Mouse (Mus musculus): Measurements from ENCODE around the gene Ggnbp2. TPM values are rescaled to one million over a fixed set of nuclear protein-coding genes. Genes with fewer than 3 reads are reported as not detected.

Ggnbp2 gene
- polyA plus RNA-seq, 1 experiment from 2014 or later: 55.7 TPM

DNA sequence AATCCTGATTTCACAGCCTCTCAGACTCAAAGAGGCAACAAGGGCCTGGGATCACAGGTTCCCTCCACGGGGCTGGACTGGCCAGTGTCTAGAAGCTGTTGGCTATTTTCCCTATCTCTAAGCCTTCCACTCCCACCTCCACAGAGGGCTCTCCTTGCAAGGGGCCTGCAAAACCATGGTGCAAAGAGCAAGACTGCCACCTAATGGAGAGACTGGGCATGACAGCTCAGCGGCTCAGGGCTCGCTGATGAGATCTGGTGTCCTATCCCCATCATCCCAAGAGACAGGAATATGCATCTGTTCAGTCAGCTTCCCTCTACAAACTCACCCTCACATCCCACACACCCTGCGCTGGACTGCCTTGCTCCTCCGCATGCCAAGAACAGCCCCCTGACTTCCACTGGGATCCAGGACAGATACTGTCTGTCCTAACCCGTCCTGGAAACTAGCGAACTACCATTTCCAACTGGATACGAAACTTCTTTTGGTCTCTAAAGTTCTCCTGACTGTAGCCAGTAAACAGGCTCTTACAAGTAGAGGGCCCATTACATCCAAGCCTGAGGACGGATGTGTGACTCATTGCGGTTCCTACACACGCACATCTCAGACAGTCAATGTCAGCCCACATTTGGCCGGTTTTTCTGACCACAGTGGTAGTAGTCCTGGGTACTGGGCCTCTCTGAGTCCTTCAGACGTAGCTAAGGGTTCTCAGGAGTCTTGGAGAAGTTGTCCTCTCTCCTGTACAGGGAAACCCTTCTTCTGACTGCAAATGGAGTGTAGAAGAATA, 56.7 kb downstream of the Ggnbp2 start:
- Histone ChIP-seq H3K9me3 (replicated peaks) (no peaks in the 10 kb centered on the region), H3K27me3 (ENCODE audit: low read depth, poor library complexity, severe bottlenecking) (no peaks in the 10 kb centered on the region), H3K36me3 (peaks cover 6% of the 10 kb centered on the region; the same call in 1 of the 2 replicates), H3K27ac (replicated peaks) (no peak overlapping the region), H3K4me1 (peaks cover 11% of the 10 kb centered on the region), H3K4me3 (no peak overlapping the region)
- peak; percentile 89 for DNase-seq (ENCODE audit: low spot score)
- 59% methylated on average over 13 of the region's 13 CpGs for WGBS

DNA sequence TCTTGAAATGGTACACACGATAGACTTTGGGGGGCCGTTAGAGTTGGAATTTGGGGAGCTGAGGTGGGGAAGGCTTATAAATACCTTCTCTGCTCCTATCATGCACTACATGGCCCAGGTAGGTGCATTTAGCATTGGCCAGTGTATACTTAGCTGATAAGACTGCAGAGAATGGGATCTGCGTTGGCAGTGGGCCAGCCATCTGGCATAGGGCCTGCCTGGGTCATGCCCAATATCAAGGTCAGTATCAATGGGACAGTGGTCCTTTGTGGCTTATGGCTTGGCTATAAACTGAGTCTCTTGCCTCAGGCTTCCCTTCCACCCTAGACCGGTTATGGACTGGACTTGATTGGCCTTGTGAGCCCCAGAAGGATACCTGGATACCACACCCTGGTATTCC, 66.2 kb downstream of the Ggnbp2 start:
- no peak for DNase-seq (ENCODE audit: low spot score)
- no peak overlapping the region for H3K27ac ChIP-seq (replicated peaks)
- WGBS: 94% methylated on average over 4 of the region's 4 CpGs
- no peak overlapping the region for H3K4me3 ChIP-seq
- no peaks in the 10 kb centered on the region for H3K36me3 ChIP-seq
- H3K27me3 ChIP-seq (ENCODE audit: low read depth, poor library complexity, severe bottlenecking): no peaks in the 10 kb centered on the region
- H3K4me1 ChIP-seq: no peaks in the 10 kb centered on the region
- no peaks in the 10 kb centered on the region for H3K9me3 ChIP-seq (replicated peaks)

DNA sequence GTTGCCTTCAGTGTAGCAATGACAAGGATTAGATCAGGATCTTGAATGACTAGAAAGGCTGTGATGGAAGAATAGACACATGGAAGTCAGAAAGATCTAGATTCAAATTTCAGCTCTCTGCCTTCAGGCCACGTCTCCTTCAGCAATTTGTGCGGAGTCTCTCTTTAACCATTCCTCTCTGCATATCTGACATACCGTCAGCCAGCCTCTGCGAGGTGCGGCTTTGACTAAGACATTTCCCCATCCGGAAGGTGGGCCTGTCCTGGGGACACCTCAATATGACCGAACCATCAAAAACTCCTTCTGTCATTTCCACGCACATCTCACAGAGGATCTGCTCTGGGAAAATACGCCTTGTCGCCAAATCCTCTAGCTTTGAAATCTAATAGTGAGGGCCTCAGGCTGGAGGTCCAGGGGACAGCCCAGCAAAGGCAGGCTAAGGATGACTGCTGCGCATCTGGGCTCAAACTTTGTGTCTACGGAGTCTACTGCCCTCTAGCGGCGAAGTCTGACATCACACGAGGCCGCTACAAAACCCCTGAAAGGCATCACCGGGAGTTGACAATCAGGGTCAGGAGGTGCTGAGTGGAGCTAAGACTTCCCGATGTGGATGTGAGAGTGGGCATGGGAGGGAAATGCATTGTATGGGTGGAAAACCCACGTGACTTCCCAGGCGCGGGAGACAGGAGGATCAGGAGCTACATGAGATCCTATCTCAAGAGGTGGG, 72.8 kb downstream of the Ggnbp2 start:
- Histone ChIP-seq H3K27me3 (ENCODE audit: low read depth, poor library complexity, severe bottlenecking) (peaks cover 40% of the 10 kb centered on the region), H3K4me3 (no peak overlapping the region), H3K36me3 (no peaks in the 10 kb centered on the region), H3K4me1 (peaks cover 24% of the 10 kb centered on the region), H3K27ac (replicated peaks) (no peak overlapping the region), H3K9me3 (replicated peaks) (no peaks in the 10 kb centered on the region)
- DNase-seq (ENCODE audit: low spot score): peak; percentile 87
- 19% methylated on average over 21 of the region's 21 CpGs for WGBS

- WGBS: 32% methylated on average over 10 of the region's 10 CpGs
- no peak overlapping the region for H3K27ac ChIP-seq (replicated peaks)
- DNase-seq (ENCODE audit: low spot score): peak; percentile 34
Measured at GRCm38 (mm10) chr11:84797026-84797425, 73.6 kb downstream of the Ggnbp2 start.

DNA sequence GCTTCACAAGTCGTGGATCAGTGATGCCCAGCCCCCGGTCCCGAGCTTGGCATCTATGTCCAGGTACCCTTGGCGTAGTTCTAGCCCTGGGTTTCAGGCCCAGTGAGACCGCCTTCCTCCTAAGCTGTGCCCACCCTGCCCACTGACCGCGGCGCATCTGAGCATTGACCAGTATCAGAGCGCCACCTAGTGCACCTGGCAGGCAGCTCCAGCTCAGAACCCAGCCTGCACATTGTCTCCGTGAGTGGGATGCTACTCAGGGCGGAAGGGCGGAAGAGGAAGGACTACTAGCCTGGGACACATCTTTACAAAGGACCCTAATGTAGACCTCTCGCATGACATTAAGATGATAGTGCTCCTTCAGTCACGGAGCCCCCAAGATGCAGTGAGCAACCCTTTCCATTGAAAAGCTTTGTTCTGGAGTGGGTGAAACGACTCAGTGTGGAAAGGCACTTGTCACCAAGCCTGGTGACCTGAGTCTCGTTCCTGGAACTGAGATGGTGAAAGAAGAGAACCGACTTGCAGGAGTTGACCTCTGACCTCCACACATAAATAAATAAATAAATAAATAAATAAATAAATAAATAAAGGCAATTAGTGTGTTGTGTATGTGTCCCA, 76.0 kb downstream of the Ggnbp2 start:
- H3K36me3 ChIP-seq: no peaks in the 10 kb centered on the region
- peak; percentile 89 for DNase-seq (ENCODE audit: low spot score)
- H3K4me3 ChIP-seq: peak overlapping the region; percentile 32
- H3K9me3 ChIP-seq (replicated peaks): no peaks in the 10 kb centered on the region
- H3K4me1 ChIP-seq: peaks cover 32% of the 10 kb centered on the region
- H3K27ac ChIP-seq (replicated peaks): peak overlapping the region; percentile 1; the same call in 1 of the 2 replicates
- 13% methylated on average over 17 of the region's 17 CpGs for WGBS
- H3K27me3 ChIP-seq (ENCODE audit: low read depth, poor library complexity, severe bottlenecking): peaks cover 63% of the 10 kb centered on the region

More at GRCm38 (mm10) chr11:84797026-84797425, 73.6 kb downstream of the Ggnbp2 start:
- Histone ChIP-seq H3K27me3 (ENCODE audit: low read depth, poor library complexity, severe bottlenecking) (peaks cover 48% of the 10 kb centered on the region), H3K9me3 (replicated peaks) (no peaks in the 10 kb centered on the region), H3K4me1 (peaks cover 24% of the 10 kb centered on the region), H3K4me3 (no peak overlapping the region), H3K36me3 (no peaks in the 10 kb centered on the region)

DNA sequence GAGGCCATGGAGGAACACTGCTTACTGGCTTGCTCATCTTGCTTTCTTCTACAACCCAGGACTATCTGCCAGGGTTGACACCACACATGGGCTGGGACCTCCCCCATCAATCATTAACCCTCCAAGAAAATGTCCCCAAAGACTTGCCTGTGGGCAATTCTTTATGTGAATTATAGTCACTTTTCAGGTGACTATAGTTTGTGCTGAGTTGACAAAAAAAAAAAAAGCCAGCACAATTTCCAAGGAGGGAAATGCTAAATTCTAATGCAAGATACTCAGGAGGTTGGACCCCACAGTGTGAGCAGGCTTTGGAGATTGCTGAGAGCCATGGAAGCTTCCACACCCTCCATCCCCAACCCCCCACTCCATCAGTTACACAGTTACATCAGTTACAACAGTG, 77.1 kb downstream of the Ggnbp2 start:
- no peaks in the 10 kb centered on the region for H3K36me3 ChIP-seq
- no peak overlapping the region for H3K27ac ChIP-seq (replicated peaks)
- peaks cover 43% of the 10 kb centered on the region for H3K4me1 ChIP-seq
- H3K27me3 ChIP-seq (ENCODE audit: low read depth, poor library complexity, severe bottlenecking): peaks cover 64% of the 10 kb centered on the region
- DNase-seq (ENCODE audit: low spot score): no peak
- H3K4me3 ChIP-seq: no peak overlapping the region
- H3K9me3 ChIP-seq (replicated peaks): no peaks in the 10 kb centered on the region

GRCm38 (mm10) chr11:84790383-84790782, 80.2 kb downstream of the Ggnbp2 start:
- H3K27ac ChIP-seq (replicated peaks): no peak overlapping the region
- no peak for DNase-seq (ENCODE audit: low spot score)
- WGBS: 73% methylated on average over 6 of the region's 6 CpGs

More at GRCm38 (mm10) chr11:84790383-84790782, 80.2 kb downstream of the Ggnbp2 start:
- Histone ChIP-seq H3K4me1 (peaks cover 35% of the 10 kb centered on the region), H3K27me3 (ENCODE audit: low read depth, poor library complexity, severe bottlenecking) (peaks cover 46% of the 10 kb centered on the region), H3K36me3 (no peaks in the 10 kb centered on the region), H3K4me3 (no peak overlapping the region), H3K9me3 (replicated peaks) (no peaks in the 10 kb centered on the region)

Small RNA genes within 50 kb of the gene (microRNA-seq; reads per million reads assigned to microRNA genes)
- gene Gm23564: not detected

Other genes with a start within 250 kb of the Ggnbp2 start
- 14.6 and 16.2 TPM in 2 replicates for gene Mrm1, start 51.3 kb downstream of the Ggnbp2 start, polyA plus RNA-seq (2016; fragmentation: Nextera tagmentation; extraction: Ambion mirVana)
- gene Dhrs11, start 41.8 kb downstream of the Ggnbp2 start, polyA plus RNA-seq (2016; fragmentation: Nextera tagmentation; extraction: Ambion mirVana): 12.0 and 12.8 TPM in 2 replicates
- gene Myo19, start 9.3 kb upstream of the Ggnbp2 start, polyA plus RNA-seq (2016; fragmentation: Nextera tagmentation; extraction: Ambion mirVana): 11.8 and 12.6 TPM in 2 replicates
- 2.2 and 3.4 TPM in 2 replicates for gene Pigw, start 9.5 kb upstream of the Ggnbp2 start, polyA plus RNA-seq (2016; fragmentation: Nextera tagmentation; extraction: Ambion mirVana)
- gene Znhit3, start 45.5 kb upstream of the Ggnbp2 start, polyA plus RNA-seq (2016; fragmentation: Nextera tagmentation; extraction: Ambion mirVana): 80.5 and 91.7 TPM in 2 replicates
- gene Car4, start 87.0 kb upstream of the Ggnbp2 start, polyA plus RNA-seq (2016; fragmentation: Nextera tagmentation; extraction: Ambion mirVana): 9.3 and 16.8 TPM in 2 replicates

All from midbrain, embryonic 10.5 days (tissue).